Comparison of ENCODE assay signal across 8 mouse cellular contexts in genomic region chr2:180255701-180256100, GRCm38 (mm10). TPM values are rescaled to one million over a fixed set of nuclear protein-coding genes. Genes with fewer than 3 reads are reported as not detected.
DNase-seq lines count a peak whose midpoint lies in the region; ATAC-seq and TF ChIP-seq lines count a peak whose summit lies in the region.

No protein-coding gene starts in this region.

- peaks cover 21% of the 10 kb centered on the region for H3K4me1 ChIP-seq in heart, embryonic 15.5 days (replicated peaks)
- H3K4me1 ChIP-seq in embryonic facial prominence, embryonic 12.5 days = peaks cover 13% of the 10 kb centered on the region
- H3K4me1 ChIP-seq in intestine, postnatal 0 days (replicated peaks; ENCODE audit: control insufficient read depth, insufficient read depth, low read length) = 0 out of 2 replicates have a peak, but pooled peaks cover 5% of the 10 kb centered on the region
- peaks cover 14% of the 10 kb centered on the region for H3K4me1 ChIP-seq in midbrain, embryonic 16.5 days (ENCODE audit: control insufficient read depth, insufficient read depth, low read length)

- peak overlapping the region; percentile 81 for H3K4me3 ChIP-seq in heart, embryonic 15.5 days
- H3K4me3 ChIP-seq in embryonic facial prominence, embryonic 12.5 days = peak overlapping the region; percentile 80; the same call in 1 of the 2 replicates
- H3K4me3 ChIP-seq in intestine, postnatal 0 days (ENCODE audit: low read depth, low read length) = no peak overlapping the region
- H3K4me3 ChIP-seq in midbrain, embryonic 16.5 days (ENCODE audit: low read depth, low read length) = no peak overlapping the region

- peak overlapping the region; percentile 92 for H3K27ac ChIP-seq in heart, embryonic 15.5 days
- H3K27ac ChIP-seq in embryonic facial prominence, embryonic 12.5 days = no peak overlapping the region
- H3K27ac ChIP-seq in intestine, postnatal 0 days (ENCODE audit: low read depth, low read length) = no peak overlapping the region
- H3K27ac ChIP-seq in midbrain, embryonic 16.5 days (ENCODE audit: low read length) = no peak overlapping the region

- peaks cover 24% of the 10 kb centered on the region for H3K36me3 ChIP-seq in heart, embryonic 15.5 days
- H3K36me3 ChIP-seq in embryonic facial prominence, embryonic 12.5 days = peaks cover 25% of the 10 kb centered on the region
- H3K36me3 ChIP-seq in intestine, postnatal 0 days (ENCODE audit: control insufficient read depth, insufficient read depth) = peaks cover 23% of the 10 kb centered on the region
- H3K36me3 ChIP-seq in midbrain, embryonic 16.5 days (ENCODE audit: control insufficient read depth, insufficient read depth, low read length) = peaks cover 1% of the 10 kb centered on the region; the same call in 1 of the 2 replicates

- TF ChIP-seq CTCF in intestine, postnatal 0 days (IDR thresholded peaks at IDR 0.05; ENCODE audit: low read depth) = no peak

- ATAC-seq in heart, embryonic 15.5 days (replicated peaks; ENCODE audit: insufficient number of reproducible peaks, insufficient read depth, low FRiP score, low read depth) = no peak
- ATAC-seq in embryonic facial prominence, embryonic 12.5 days (ENCODE audit: insufficient number of reproducible peaks, insufficient read depth, low FRiP score, low TSS enrichment) = no peak
- ATAC-seq in intestine, postnatal 0 days = no peak
- no peak for ATAC-seq in midbrain, embryonic 16.5 days

- H3K27me3 ChIP-seq in heart, embryonic 15.5 days = no peaks in the 10 kb centered on the region
- H3K27me3 ChIP-seq in embryonic facial prominence, embryonic 12.5 days = no peaks in the 10 kb centered on the region
- no peaks in the 10 kb centered on the region for H3K27me3 ChIP-seq in intestine, postnatal 0 days (replicated peaks; ENCODE audit: control insufficient read depth, insufficient read depth, low read length)
- no peaks in the 10 kb centered on the region for H3K27me3 ChIP-seq in midbrain, embryonic 16.5 days (ENCODE audit: control insufficient read depth, insufficient read depth, low read depth, low read length)

- peak overlapping the region; percentile 77 for H3K4me2 ChIP-seq in heart, embryonic 15.5 days
- H3K4me2 ChIP-seq in embryonic facial prominence, embryonic 12.5 days (replicated peaks) = no peak overlapping the region
- H3K4me2 ChIP-seq in intestine, postnatal 0 days (replicated peaks; ENCODE audit: low read depth) = 0 out of 2 replicates have a peak overlapping the region, but pooled peaks have one; percentile 76
- peak overlapping the region; percentile 76 for H3K4me2 ChIP-seq in midbrain, embryonic 16.5 days (ENCODE audit: low read length)

- DNase-seq in heart, postnatal 36 days = no peak
- no peak for DNase-seq in spleen, postnatal 36 days (ENCODE audit: low spot score in 2 of 2)
- no peak for DNase-seq in gastrocnemius, adult 8-10 months (ENCODE audit: low spot score in 2 of 2)
- no peak for DNase-seq in ovary, postnatal 14 days (ENCODE audit: low spot score)

- no peak overlapping the region for H3K9ac ChIP-seq in heart, embryonic 15.5 days
- no peak overlapping the region for H3K9ac ChIP-seq in embryonic facial prominence, embryonic 12.5 days
- H3K9ac ChIP-seq in intestine, postnatal 0 days (ENCODE audit: low read depth, low read length) = no peak overlapping the region
- H3K9ac ChIP-seq in midbrain, embryonic 16.5 days (ENCODE audit: low read depth, low read length) = no peak overlapping the region

- H3K9me3 ChIP-seq in heart, embryonic 15.5 days (replicated peaks) = no peaks in the 10 kb centered on the region
- no peaks in the 10 kb centered on the region for H3K9me3 ChIP-seq in embryonic facial prominence, embryonic 12.5 days
- H3K9me3 ChIP-seq in intestine, postnatal 0 days (ENCODE audit: control insufficient read depth) = no peaks in the 10 kb centered on the region
- no peaks in the 10 kb centered on the region for H3K9me3 ChIP-seq in midbrain, embryonic 16.5 days (replicated peaks; ENCODE audit: control insufficient read depth, low read length, poor library complexity, severe bottlenecking)

- intact Hi-C loops in heart, postnatal 36 days (cut with DNase I) = loop anchor here (5.0 kb wide), 1 partner anchor 138 kb away; the partner anchor contains the start of gene Osbpl2

- WGBS in heart, embryonic 15.5 days = 87% methylated on average over 9 of the region's 9 CpGs
- WGBS in embryonic facial prominence, embryonic 12.5 days = 93% methylated on average over 9 of the region's 9 CpGs
- WGBS in intestine, postnatal 0 days = 78% methylated on average over 9 of the region's 9 CpGs
- 95% methylated on average over 9 of the region's 9 CpGs for WGBS in midbrain, embryonic 16.5 days

RNA-seq across cellular contexts. Expression of gene Rps21, which starts 1.5 kb away (rescaled TPM):
- 259 and 352 TPM in 2 replicates for polyA plus RNA-seq in heart, embryonic 15.5 days (2015; fragmentation: Nextera tagmentation; extraction: Ambion mirVana)
- 100 to 1,000 TPM; 500 to 574 TPM for total RNA-seq in heart, postnatal 36 days (2021)
- polyA plus RNA-seq in embryonic facial prominence, embryonic 12.5 days (2016; fragmentation: Nextera tagmentation; extraction: Ambion mirVana) = 523 and 574 TPM in 2 replicates
- polyA plus RNA-seq in intestine, postnatal 0 days (2015; fragmentation: Nextera tagmentation; extraction: Ambion mirVana) = 442 and 454 TPM in 2 replicates
- polyA plus RNA-seq in midbrain, embryonic 16.5 days (2015; fragmentation: Nextera tagmentation; extraction: Ambion mirVana) = 295 and 298 TPM in 2 replicates
- 100 to 1,000 TPM; 348 to 580 (median 436) TPM for total RNA-seq in gastrocnemius, adult 8-10 months (2022)

RNA-seq across cellular contexts. Expression of gene Cables2, which starts 17.6 kb away (rescaled TPM):
- 8.4 and 10.5 TPM in 2 replicates for polyA plus RNA-seq in heart, embryonic 15.5 days (2015; fragmentation: Nextera tagmentation; extraction: Ambion mirVana)
- 10 to 100 TPM; 11.2 to 13.5 TPM for total RNA-seq in heart, postnatal 36 days (2021)
- polyA plus RNA-seq in embryonic facial prominence, embryonic 12.5 days (2016; fragmentation: Nextera tagmentation; extraction: Ambion mirVana) = 21.2 and 23.5 TPM in 2 replicates
- polyA plus RNA-seq in intestine, postnatal 0 days (2015; fragmentation: Nextera tagmentation; extraction: Ambion mirVana) = 8.2 and 8.4 TPM in 2 replicates
- polyA plus RNA-seq in midbrain, embryonic 16.5 days (2015; fragmentation: Nextera tagmentation; extraction: Ambion mirVana) = 24.2 and 25.6 TPM in 2 replicates
- 10 to 100 TPM in 1 of 4 experiments, 1 to 10 TPM in 3; 8.1 to 10.8 (median 9.0) TPM for total RNA-seq in gastrocnemius, adult 8-10 months (2022)

RNA-seq across cellular contexts. Expression of gene Lama5, which starts 30.0 kb away (rescaled TPM):
- 21.9 and 29.1 TPM in 2 replicates for polyA plus RNA-seq in heart, embryonic 15.5 days (2015; fragmentation: Nextera tagmentation; extraction: Ambion mirVana)
- total RNA-seq in heart, postnatal 36 days (2021) = 10 to 100 TPM; 70.7 to 76.3 TPM
- 14.2 and 16.7 TPM in 2 replicates for polyA plus RNA-seq in embryonic facial prominence, embryonic 12.5 days (2016; fragmentation: Nextera tagmentation; extraction: Ambion mirVana)
- 19.8 and 23.5 TPM in 2 replicates for polyA plus RNA-seq in intestine, postnatal 0 days (2015; fragmentation: Nextera tagmentation; extraction: Ambion mirVana)
- polyA plus RNA-seq in midbrain, embryonic 16.5 days (2015; fragmentation: Nextera tagmentation; extraction: Ambion mirVana) = 1.6 and 2.6 TPM in 2 replicates
- total RNA-seq in gastrocnemius, adult 8-10 months (2022) = 10 to 100 TPM; 10.8 to 16.5 (median 13.8) TPM

RNA-seq across cellular contexts. Expression of gene Rbbp8nl, which starts 34.0 kb away (rescaled TPM):
- polyA plus RNA-seq in heart, embryonic 15.5 days (2015; fragmentation: Nextera tagmentation; extraction: Ambion mirVana) = 0.06 and 0.28 TPM in 2 replicates
- not detected for total RNA-seq in heart, postnatal 36 days (2021)
- polyA plus RNA-seq in embryonic facial prominence, embryonic 12.5 days (2016; fragmentation: Nextera tagmentation; extraction: Ambion mirVana) = 0.77 and 1.3 TPM in 2 replicates
- 0.18 and 0.25 TPM in 2 replicates for polyA plus RNA-seq in intestine, postnatal 0 days (2015; fragmentation: Nextera tagmentation; extraction: Ambion mirVana)
- not detected in 2 replicates for polyA plus RNA-seq in midbrain, embryonic 16.5 days (2015; fragmentation: Nextera tagmentation; extraction: Ambion mirVana)
- total RNA-seq in gastrocnemius, adult 8-10 months (2022) = not detected

Comparison
In these comparisons a context has a peak if more than half of its experiments do, and no peak if none do; other contexts are left out.
1. H3K4me3 ChIP-seq: peak in heart, embryonic 15.5 days (single experiment) and embryonic facial prominence, embryonic 12.5 days (single experiment); none in intestine, postnatal 0 days (single experiment) and midbrain, embryonic 16.5 days (single experiment).